Mouse (Mus musculus) thymus, postnatal 10 days (tissue): ENCODE results near the gene Cntn4.
A peak's percentile ranks its signal among the peaks of the same experiment; 100 is the strongest.

Experiments used
- DNase-seq, 2 experiments: peaks; one replicate each; pipeline ENCODE4 v3.0.0; 2021; ENCODE audit warnings: low spot score in 2 of 2

The Cntn4 gene

DNA sequence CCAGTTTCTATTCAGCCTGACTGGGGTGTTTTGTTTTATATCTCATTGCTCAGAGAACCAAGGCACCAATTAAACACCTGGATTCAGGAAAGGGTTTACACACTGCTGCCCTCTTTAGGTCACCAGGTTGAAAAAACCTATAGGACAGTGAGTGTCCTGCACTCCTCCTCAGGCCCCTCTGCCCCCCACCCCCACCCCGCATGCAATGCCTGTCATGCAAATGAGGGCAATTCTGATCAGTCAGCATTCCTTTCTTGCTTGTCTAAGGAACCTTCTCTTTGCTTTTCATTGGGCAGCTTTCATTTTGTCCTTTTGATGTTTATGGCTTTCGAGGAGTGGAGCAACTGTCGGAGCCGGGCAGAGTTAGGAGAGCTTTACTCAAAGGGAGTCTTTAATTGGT is 969.5 kb downstream of the Cntn4 start:
- DNase-seq, result no peak

DNA sequence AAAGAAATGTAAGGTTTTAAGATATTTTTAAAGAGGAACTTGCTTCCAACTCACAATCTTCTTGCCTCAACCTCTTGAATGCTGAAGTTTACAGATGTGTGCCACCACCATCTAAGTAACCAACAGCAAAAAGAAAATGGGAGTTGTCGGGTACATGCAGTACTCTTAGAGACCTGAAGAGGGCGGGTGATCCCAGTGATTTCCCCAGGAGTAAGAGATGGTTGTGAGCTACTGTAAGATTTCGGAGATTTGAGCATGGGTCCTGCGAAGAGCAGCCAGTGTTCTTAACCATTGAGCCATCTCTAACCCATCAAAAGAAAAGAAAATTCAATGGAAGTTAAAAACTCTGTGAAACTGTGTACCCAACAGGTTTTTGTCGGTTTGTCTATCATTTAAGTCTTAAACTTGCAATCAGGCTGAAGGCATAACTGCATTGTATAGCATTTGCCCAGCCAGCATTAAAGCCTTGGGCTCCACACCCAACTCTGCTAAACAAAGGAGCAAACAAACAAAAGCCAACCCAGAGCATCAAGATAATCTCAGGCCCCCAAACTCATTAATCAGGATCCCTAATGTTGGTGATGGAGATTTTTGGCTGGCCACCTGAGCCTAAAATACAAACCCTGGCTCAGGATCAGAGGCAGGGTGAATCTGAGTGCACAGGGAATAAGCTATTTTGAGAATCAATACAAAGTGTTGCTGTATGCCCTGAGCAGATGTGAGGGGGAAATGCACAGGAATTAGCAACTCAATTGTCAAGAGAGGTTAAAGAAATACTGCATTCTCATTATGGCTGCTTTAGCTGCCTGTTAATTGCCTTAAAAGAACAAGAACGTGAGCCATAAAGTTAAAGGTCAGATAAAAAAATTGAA is 986.6 kb downstream of the Cntn4 start:
- peak; percentile 14 to 55 for DNase-seq

DNA sequence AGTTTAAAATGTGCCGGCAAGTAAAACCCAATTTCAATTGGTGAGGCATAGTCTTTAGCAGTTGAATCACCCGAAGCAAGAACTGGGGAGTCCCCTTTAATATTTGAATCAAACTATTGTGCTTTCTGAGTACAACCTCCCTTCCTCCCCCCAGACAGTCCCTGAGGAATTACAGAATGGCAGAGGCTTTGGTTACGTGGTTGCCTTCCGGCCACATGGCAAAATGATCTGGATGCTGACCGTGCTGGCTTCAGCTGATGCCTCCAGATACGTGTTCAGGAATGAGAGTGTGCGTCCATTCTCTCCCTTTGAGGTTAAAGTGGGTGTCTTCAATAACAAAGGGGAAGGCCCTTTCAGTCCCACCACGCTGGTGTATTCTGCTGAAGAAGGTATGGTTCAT is 998.1 kb downstream of the Cntn4 start:
- DNase-seq, result no peak

DNA sequence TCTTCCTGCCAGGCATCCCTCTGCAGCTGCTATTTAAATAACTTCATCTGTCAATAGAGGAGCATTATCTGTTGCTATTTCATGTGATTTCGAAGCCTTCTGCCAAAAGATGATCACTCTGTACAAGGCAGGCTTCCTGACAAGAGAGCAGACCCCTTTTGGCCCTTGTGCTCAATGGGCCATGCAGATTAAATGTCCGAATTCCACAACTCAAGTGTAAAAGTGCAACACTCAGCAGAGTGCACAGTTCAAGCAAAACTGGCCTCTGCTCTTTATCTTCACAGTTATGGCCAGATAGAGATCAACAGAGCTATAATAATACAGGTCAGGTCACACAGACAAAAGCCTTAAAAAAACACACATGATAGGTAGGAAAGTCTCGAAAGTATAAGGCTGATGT is 1024.5 kb downstream of the Cntn4 start:
- DNase-seq, result no peak

DNA sequence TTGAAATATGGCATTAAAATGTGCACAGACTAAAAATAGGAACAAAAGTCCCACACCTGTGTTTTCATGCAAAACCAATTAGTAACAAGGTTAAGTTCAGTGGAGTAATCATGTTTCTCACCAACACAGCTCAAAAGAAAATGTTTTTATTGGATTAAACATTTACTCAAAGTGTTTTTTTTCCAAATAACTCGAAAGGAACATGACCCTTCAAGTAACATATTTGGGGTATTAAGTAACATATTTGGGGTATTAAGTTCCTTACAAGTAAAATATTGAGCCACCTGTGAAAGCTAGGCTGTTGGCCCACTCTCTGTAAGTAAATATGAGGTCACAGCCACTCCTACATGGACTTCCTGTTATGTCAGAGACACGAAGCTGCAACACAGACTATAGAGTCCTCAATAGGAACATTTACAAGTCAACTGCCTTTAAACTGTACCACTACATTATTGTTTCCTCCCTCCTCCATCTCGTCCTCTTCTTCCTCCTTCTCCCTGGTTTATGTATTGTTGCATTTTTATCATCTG is 1028.1 kb downstream of the Cntn4 start:
- DNase-seq, result no peak

DNA sequence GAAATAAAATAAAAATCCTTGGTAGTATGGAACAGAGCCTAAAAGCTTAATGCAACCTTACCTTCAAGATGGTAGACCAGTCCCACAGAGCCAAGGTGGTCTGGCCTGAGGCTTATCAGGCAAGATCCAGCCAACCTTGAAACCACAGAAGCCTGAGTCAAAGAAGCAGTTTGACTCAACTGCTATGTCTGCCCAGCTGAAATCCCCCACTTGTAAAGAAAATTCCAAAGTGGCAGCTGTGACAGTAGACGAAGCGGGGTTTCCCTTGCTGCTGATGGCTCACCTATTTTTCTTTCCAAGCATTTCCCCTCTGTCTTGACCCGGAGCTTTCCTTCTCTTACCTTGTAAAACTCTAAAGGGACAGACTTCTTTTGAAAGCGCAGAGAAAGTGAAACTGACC is 1048.2 kb downstream of the Cntn4 start:
- DNase-seq, result no peak

DNA sequence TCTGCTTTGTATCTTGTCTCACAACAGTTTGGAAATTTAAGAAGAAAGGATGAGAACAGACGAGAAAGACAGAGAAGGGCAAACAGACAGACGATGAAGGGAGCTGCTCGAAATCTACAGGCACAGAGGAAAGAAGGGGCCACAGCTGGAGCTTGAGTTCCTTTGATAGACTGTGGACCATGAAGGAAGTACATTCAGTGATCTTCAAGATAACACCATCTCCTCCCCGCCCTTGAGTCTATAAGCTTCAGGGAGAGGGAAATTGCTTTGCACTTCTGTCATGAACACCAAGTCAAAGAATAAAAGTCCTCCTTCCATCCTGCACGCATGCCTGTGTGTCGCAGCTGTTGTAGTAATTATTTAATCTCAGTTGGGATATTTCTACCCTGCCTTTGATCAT is 1048.6 kb downstream of the Cntn4 start:
- no peak for DNase-seq

DNA sequence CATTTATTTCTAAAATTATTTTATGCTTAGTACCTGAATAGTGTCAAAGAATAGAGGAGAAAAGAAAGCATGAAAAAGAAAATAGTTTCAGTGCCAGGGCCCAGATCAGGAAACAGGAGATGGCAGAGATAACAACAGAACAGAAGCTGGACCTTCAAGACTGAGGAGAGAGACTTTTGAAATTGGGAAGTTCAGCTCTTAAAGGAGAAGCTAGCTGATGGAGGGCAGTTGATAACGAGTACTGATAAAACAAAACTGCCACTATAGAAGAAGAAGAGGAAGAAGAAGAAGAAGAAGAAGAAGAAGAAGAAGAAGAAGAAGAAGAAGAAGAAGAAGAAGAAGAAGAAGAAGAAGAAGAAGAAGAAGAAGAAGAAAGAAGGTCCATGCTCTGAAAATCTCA is 1050.2 kb downstream of the Cntn4 start:
- no peak for DNase-seq

DNA sequence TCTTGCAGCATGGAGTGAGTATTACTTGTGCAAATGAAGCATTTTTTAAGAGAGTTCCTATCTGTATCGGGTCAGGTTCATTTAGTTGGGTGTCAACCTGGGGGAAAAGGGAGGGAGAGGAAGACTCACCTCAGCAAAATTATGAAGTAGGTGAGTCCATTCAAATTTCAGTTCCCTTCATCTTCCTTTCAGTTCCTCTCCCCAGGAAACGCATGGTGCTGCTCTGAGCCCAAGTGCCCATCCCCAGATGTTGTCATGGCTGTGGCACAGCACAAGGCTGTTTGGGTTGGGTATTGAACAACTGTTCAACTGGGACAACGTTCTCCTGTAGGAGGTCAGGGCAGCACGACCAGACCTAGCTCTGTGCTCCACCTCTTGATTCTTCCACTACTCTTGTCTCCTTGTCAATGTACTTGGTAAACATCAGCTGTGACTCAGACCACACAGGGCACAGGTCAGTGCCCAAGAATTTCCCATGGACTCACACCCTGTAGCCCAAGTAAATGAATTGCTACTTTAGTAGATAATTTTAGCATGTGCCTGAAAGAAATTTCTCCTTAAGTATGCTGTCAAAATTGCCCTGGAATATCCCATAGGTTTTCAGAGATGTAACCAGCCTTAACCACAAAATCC is 1052.3 kb downstream of the Cntn4 start:
- no peak for DNase-seq

DNA sequence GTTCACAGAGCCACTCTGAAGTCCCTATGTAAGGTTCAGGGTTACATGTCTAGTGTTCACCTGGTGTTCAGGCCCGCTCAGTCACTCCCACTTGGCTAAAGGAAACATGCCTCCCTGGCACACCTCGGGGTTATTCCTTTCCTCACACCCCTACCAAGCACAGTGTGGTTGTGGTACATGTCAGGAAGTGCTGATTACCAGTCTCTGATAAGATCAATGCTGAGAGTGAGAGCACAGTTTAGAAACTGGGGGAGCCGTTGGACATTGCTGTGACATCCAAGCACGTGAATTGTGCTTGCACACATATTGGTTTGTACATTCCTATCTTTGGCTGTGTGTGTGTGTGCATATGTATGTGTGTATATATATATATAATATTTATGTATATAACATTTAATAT is 1055.1 kb downstream of the Cntn4 start:
- no peak for DNase-seq

DNA sequence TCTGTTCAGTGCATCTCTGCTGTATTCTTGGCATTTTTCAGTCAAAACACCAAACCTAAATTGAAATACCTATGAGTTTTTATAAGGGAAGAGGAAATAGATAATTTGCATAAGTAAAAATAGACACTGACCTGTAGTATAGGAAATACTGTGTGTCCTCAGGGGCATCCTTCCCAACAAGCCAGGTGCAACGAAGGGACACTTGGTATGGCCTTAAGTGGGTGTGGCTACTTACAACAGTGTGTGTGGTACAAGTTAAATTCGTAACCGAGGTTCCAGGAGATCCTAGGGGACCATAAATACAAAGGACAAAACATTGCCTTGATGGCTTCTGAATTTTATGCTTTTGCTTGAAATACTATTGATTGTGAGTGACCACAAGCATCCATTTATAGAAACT is 1060.8 kb downstream of the Cntn4 start:
- DNase-seq, result no peak

DNA sequence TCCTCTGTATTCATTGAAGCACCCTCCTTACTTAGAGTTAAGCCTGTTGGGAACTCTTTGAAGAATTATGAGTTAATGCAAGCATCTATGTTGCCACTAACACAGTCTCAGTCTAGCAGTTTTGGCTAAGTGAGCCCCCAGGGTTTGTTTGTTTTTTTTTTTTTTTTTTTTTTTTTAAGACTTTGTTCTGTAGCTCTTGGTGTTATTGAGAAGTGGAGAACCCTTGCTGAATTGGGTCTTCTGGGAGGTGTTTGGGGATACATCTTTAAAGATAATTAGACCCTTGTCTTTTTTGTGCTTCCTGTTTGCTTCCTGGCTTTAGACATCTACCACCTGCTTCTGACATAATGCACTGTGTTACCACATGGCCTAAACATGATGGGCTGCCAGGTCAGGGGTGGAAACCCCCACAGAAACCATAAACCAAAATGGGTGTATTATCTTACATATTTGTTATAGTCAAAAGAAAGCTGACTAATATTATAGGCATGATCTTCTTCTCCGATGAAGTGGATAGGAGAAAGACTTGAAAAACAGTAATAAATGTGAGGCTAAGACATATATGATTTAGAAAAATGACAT is 1062.9 kb downstream of the Cntn4 start:
- DNase-seq, result no peak

DNA sequence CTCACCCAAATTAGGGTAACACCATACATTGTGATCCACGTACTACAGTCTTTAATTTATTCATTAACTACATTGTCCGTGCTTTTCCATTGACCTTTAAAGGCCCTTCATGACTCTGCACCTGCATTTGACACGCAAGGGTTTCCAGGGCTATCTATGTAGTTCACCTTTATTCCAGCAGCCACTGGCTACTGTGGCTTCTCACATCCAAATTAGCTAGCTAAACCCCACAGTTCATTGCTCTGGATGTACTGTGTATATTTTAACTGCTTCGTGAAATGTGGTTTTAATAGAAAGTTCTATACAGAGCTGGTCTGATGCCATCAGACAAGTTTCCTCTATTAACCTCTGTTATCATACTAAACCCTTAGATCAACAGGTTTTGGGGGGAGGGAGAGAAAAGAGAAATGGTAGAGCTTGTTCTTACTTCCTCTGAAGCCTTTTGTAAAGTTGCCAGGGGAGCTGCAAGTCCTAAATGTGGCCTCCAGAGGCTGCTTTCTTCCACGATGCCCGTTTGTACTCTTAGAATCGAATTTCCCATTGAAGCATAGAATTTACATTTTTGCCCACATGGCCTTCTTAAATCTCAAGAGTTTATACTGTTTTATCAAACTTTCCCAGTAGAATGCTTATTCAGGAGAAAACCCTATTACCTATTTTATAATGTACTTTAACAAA is 1066.2 kb downstream of the Cntn4 start:
- no peak for DNase-seq

DNA sequence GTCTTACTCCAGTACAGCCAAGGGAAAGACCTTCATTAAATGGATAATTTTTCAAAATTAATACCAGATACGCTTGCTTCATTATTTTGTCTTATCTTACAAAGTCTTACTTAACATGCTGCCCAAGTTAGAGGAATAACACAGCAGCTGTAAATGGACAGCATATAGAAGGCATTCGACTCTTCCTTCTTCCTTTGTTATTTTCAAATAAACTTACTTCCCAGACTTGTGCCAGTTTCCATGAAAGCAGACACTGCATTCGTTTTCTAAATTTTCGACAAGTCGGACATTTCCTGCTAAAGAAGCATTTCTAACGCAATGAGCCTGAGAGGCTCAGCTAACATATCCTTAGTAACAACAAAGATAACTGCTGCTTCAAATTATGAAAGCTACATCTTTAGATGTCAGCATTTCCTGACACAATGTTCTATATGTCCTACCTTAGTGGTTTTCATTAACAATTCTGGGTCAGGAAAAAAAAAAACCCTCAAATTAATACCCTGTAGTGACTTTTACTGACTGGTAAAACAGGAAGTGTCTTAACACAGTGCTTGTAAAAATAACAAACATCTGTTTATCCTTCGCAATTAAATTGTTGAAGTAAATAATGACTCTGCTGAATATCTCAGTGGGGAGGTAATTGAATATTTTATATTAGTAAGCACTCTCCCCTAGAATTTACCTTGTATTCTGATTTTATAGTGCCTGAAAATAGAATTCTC is 1068.4 kb downstream of the Cntn4 start:
- no peak for DNase-seq

DNA sequence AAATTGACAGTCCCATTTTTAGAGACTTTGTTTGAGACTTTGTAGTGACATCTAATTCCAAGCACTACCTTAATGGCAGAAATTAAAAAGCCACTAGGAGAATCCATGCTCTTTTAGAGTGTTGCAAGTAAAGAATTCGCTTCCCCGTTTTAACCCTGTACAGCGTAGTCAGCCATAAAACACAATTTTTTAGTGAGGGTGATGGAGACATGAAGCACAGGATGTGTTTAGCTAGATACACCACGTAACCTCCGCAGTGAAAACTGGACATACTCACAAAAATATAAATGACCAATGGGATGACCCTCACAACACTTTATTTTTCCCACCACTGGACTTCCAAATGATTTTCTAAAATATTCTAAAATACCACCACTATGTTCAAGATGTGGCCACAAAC is 1069.8 kb downstream of the Cntn4 start:
- DNase-seq, result no peak

DNA sequence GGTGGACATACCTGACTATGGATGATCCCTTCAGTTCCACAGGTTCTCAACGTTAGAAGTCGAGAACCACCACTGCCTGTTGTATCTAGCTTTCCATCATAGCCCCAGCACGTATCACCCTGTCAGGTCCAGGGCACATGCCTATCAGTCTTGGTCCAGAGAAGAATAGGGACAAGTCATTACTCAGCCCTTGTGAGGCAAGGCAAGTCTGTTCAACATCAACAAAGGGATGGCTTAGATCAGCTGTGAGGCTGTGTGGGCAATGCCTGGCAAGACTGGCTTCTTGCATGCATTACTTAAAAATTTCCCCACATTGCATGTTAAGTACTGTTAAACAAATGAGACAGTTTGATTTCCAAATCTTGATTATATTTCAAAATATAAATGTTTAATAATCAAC is 1070.3 kb downstream of the Cntn4 start:
- DNase-seq, result no peak
